Mouse (Mus musculus) ES-E14 (cell line): Measurements from ENCODE around the gene Zfp827. TPM values are rescaled to one million over a fixed set of nuclear protein-coding genes. Genes with fewer than 3 reads are reported as not detected.

Experiments
- DNase-seq: peaks from one replicate; pipeline ENCODE4 v3.0.0-alpha.2; 2013; ENCODE audit warnings: low read depth, low spot score
- H3K27ac ChIP-seq: 2 replicates; pipeline ENCODE4 v1.5.1; 2012; ENCODE audit warnings: low read depth, mild to moderate bottlenecking, low read length, moderate library complexity, mixed read lengths; ENCODE audit not compliant: poor library complexity, insufficient read depth, severe bottlenecking
- H3K36me3 ChIP-seq: 2 replicates; pipeline ENCODE4 v1.6.1; 2012; ENCODE audit warnings: mild to moderate bottlenecking, low read length, moderate library complexity, mixed read lengths; ENCODE audit not compliant: control insufficient read depth, poor library complexity, insufficient read depth, severe bottlenecking
- H3K4me1 ChIP-seq, 2 experiments: fragments of 150-350 bp in 1 of 2; sonication (generic) in 1 of 2; 2 replicates each; pipeline ENCODE4 v1.6.1; 2012; ENCODE audit warnings: low read length in 2 of 2, mild to moderate bottlenecking in 1 of 2, mixed read lengths in 1 of 2; ENCODE audit not compliant: control insufficient read depth in 2 of 2, insufficient read depth in 2 of 2, poor library complexity in 1 of 2
- H3K4me3 ChIP-seq, 2 experiments: fragments of 150-350 bp in 1 of 2; sonication (generic) in 1 of 2; 2 replicates each; pipeline ENCODE4 v1.5.1; 2012; ENCODE audit warnings: low read length in 2 of 2, low read depth in 1 of 2, mild to moderate bottlenecking in 1 of 2, mixed read lengths in 1 of 2; ENCODE audit not compliant: insufficient read depth in 1 of 2, poor library complexity in 1 of 2, severe bottlenecking in 1 of 2
- H3K9ac ChIP-seq: 2 replicates; pipeline ENCODE4 v1.6.1; 2012; ENCODE audit warnings: low read depth, mild to moderate bottlenecking, low read length, mixed read lengths; ENCODE audit not compliant: poor library complexity, insufficient read depth, severe bottlenecking
- H3K9me3 ChIP-seq: fragments of 150-350 bp; sonication (generic); 2 replicates; pipeline ENCODE4 v1.6.1; 2012; ENCODE audit warnings: low read depth, mild to moderate bottlenecking, low read length; ENCODE audit not compliant: control insufficient read depth, insufficient read depth
- CHD2 ChIP-seq: IDR thresholded peaks from 2 replicates; pipeline ENCODE4 v1.6.1; 2014; ENCODE audit warnings: mild to moderate bottlenecking, low read depth, low read length, inconsistent platforms
- HCFC1 ChIP-seq: IDR thresholded peaks from 2 replicates; pipeline ENCODE4 v1.6.1; 2012; ENCODE audit warnings: low read length, inconsistent platforms, borderline replicate concordance; ENCODE audit not compliant: insufficient read depth
- MAFK ChIP-seq: IDR thresholded peaks from 2 replicates; pipeline ENCODE4 v1.6.1; 2014; ENCODE audit warnings: mild to moderate bottlenecking, low read depth, low read length, inconsistent platforms; ENCODE audit not compliant: insufficient read depth
- ZC3H11A ChIP-seq: IDR thresholded peaks from 2 replicates; pipeline ENCODE4 v1.6.1; 2012; ENCODE audit warnings: low read depth, mild to moderate bottlenecking, inconsistent platforms, low read length, borderline replicate concordance
- ZNF384 ChIP-seq: IDR thresholded peaks from 2 replicates; pipeline ENCODE4 v1.6.1; 2012; ENCODE audit warnings: low read depth, low read length, inconsistent platforms
- in situ Hi-C, 2 experiments: fragments of 600-800 bp; cut with MboI; formaldehyde crosslinking; loops; one replicate each; pipeline ENCODE4 v1.15.1; 2025; ENCODE audit warnings: low sequenced_read_pairs in 2 of 2, inconsistent platforms in 1 of 2; ENCODE audit not compliant: unreplicated experiment in 2 of 2
- total RNA-seq: library from RNA; depleted of rRNA; stranded (reverse); fragments of 300-350 nt; gene quantifications from 2 replicates; pipeline ENCODE4 v1.2.3, GENCODE M21; 2012

Zfp827 gene
- total RNA-seq, 1 experiment = 5.8 TPM

GRCm38 (mm10) chr8:79029396-79030325 lies 1.4 kb downstream of the Zfp827 start:
- no peaks in the 10 kb centered on the region for H3K9me3 ChIP-seq
- H3K36me3 ChIP-seq = no peaks in the 10 kb centered on the region
- H3K4me1 ChIP-seq = peaks cover 14 to 19% of the 10 kb centered on the region in 2 experiments
- H3K9ac ChIP-seq = peak overlapping the region; percentile 97
- in situ Hi-C loops = no loop called here
- peak overlapping the region; percentile 72 to 97 for H3K4me3 ChIP-seq
- DNase-seq = peak; percentile 57
- H3K27ac ChIP-seq = peak overlapping the region; percentile 96
- no peak for TF ChIP-seq CHD2
- peak; percentile 53; the same call in 1 of the 2 replicates for TF ChIP-seq HCFC1

GRCm38 (mm10) chr8:79030326-79031265 lies 2.4 kb downstream of the Zfp827 start:
- Histone ChIP-seq H3K4me3 (peak overlapping the region; percentile 72 to 97), H3K36me3 (no peaks in the 10 kb centered on the region), H3K4me1 (peaks cover 12 to 14% of the 10 kb centered on the region in 2 experiments), H3K9ac (peak overlapping the region; percentile 84), H3K27ac (peak overlapping the region; percentile 96), H3K9me3 (no peaks in the 10 kb centered on the region)
- TF ChIP-seq MAFK = no peak
- peak; percentile 21; the same call in 1 of the 2 replicates for TF ChIP-seq HCFC1
- no peak for TF ChIP-seq ZC3H11A
- TF ChIP-seq ZNF384 = peak; percentile 48; the same call in 1 of the 2 replicates
- no peak for TF ChIP-seq CHD2
- in situ Hi-C loops = no loop called here
- DNase-seq = peak; percentile 75

GRCm38 (mm10) chr8:79037532-79037931 lies 9.3 kb downstream of the Zfp827 start:
- no peak for DNase-seq
- TF ChIP-seq CHD2 (no peak), ZNF384 (no peak), HCFC1 (no peak), ZC3H11A (no peak), MAFK (no peak)
- Histone ChIP-seq H3K9ac (no peak overlapping the region), H3K4me1 (peaks cover 3 to 10% of the 10 kb centered on the region in 2 experiments; a peak in 3 of 4 replicates), H3K27ac (no peak overlapping the region), H3K9me3 (no peaks in the 10 kb centered on the region), H3K4me3 (no peak overlapping the region), H3K36me3 (peaks cover 5% of the 10 kb centered on the region; the same call in 1 of the 2 replicates)
- in situ Hi-C loops = no loop called here

- no peak for DNase-seq
- no peak for TF ChIP-seq CHD2
- TF ChIP-seq ZNF384 = no peak
- no peak for TF ChIP-seq ZC3H11A
- TF ChIP-seq HCFC1 = no peak
- no peak for TF ChIP-seq MAFK
- no peaks in the 10 kb centered on the region for H3K9me3 ChIP-seq
- in situ Hi-C loops = no loop called here
- H3K27ac ChIP-seq = no peak overlapping the region
- peaks cover 8% of the 10 kb centered on the region; the same call in 1 of the 2 replicates for H3K36me3 ChIP-seq
- no peak overlapping the region for H3K9ac ChIP-seq
- no peak overlapping the region for H3K4me3 ChIP-seq
- peaks cover 0 to 8% of the 10 kb centered on the region in 2 experiments; a peak in 2 of 4 replicates for H3K4me1 ChIP-seq
Observed at GRCm38 (mm10) chr8:79037991-79038390, 9.8 kb downstream of the Zfp827 start.
